Mouse (Mus musculus) lung, postnatal 25 days (tissue): ENCODE results near the gene Slc16a10.

Source experiments
- DNase-seq: peaks from one replicate; pipeline ENCODE4 v3.0.0; 2022; ENCODE audit warnings: low spot score

The Slc16a10 gene

DNA sequence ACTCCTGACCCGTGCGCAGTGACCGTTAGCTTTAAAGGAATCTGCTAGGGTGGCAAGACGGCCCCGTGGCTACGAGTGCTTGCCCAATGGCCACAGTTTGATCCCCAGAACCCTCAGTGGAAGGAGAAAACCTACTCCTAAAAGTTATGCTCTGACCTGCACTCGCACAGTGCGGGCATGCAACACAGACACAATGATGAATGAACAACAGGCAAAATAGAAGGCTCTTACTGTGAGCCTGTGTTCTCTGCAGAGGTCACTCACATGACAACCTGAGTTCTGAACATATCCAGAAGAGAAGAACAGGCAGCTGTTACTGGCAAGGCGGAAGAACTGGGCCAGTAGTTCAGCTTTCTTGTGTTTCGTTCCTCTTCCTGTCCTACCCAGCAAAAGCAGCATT, 73.5 kb downstream of the Slc16a10 start:
- DNase-seq, result no peak

DNA sequence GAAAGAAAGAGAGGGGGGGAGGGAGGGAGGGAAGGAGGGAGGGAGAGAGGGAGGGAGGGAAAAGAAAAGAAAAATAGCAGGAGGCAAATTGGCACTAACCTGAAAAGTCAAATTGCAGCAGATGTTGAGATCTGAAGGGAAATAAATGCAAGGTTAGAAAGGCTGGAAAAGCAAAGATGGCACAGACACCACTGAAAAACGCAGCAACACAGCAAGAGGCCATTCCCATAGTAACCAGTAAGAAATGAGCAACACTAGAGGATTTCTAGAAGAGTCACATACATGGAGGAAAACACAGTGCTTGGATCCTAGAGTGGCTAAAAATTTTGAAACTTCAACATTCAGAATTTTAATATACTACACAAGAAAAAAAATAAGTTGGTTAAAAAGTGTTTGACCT, 74.5 kb downstream of the Slc16a10 start:
- DNase-seq, result no peak

GRCm38 (mm10) chr10:40067071-40067470, 75.0 kb downstream of the Slc16a10 start:
- no peak for DNase-seq

GRCm38 (mm10) chr10:40065357-40065756, 76.7 kb downstream of the Slc16a10 start:
- DNase-seq, result no peak

DNA sequence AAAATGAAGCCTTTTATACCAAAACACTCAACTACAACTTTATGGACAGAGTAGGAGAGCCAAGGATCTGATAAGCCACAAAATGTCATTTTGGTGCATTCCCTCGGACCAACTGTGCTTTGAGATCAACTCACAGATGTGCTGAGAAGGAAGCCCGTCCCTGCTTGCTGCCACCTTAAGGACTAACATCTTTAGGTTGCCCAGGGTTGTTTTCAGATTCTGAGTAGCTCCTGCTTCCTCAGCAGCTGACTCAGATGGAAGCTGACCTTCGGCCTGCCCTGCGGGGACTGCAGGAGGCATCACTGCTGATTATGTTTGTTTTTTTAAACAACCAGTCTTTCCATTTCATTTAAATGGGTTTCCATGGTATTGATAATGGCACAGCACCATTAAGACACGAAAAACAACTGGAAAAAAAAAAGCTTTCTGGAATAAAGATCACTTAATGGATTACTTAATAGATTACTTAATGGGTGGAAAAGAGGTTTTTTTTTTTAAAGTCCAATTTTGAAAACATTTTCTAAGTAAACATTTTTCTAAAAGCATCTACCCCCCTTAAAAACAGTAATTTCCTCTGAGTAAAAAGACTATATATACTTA, 78.7 kb downstream of the Slc16a10 start:
- no peak for DNase-seq

DNA sequence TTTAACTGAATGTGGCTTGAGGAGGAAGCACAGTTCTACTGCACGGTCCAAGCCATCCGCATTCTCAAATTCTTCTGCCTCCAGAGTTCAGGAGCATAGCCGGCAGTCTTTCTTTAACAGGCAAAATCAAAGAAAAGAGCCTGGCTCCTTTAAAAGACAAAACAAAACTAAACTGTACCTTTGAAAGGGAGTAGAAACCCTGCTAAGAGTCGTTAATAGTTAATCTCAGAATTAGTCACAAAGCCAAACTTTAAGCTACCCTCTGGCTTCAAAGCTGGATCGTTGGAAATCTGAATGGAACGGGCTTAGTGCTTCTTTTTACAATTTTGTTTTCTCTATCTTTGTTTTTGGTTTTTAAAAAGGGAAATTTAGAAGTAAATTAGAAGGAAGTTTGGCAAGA, 79.2 kb downstream of the Slc16a10 start:
- no peak for DNase-seq

DNA sequence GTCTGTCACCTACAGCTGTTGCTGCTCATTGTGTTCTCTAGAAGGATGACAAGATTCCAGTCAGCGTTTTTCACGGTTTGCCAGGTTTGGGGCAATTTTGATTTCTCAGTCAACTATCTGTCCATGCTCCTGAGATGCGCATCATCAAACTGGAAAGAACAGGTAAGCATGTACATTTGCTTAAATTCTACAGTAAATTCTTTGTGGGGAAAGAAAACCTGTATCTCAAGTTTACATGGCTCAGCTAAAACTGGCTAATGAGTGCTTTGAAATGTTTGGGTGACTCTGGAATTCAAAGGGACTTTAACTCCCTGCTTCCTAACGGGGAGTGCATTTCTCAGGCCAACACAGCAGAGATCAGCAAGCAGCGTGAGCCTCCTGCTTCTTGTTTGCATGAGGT, 80.1 kb downstream of the Slc16a10 start:
- no peak for DNase-seq

DNA sequence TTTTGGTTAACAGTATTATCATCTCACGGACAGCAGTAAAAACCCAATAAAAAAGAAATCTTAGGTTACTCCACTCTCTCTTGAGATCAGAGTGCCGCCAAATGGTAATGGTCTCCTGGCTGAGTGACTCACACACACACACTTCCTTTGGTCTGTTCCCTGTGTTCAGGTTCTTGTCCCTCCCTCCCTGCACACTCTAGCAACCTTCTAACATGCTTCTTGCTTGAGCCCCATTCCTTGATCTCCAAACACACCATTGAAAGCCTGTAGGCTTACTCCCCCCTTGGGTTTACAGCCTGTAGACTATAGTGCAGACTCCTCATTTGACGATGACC, 83.3 kb downstream of the Slc16a10 start:
- DNase-seq, result no peak

- DNase-seq, result no peak
Observed at GRCm38 (mm10) chr10:40058062-40058785, 83.8 kb downstream of the Slc16a10 start.

DNA sequence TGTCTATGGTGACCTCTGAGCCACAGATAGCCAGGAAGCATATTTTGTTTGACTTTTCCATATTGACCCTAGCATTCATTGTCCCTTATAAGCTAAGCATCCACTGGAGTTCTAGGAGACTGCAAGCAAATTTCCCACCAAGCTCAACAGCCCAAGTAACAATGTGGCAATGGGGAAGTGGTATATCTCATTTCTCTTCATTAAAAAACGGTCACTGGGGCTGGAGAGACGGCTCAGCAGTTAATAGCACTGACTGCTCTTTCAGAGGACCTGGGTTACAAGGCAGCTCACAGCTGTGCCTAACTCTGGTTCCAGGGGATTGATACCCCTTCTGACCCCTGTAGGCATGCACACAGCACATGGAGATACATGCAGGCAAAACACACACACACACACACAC, 84.4 kb downstream of the Slc16a10 start:
- no peak for DNase-seq

GRCm38 (mm10) chr10:40054455-40054854, 87.6 kb downstream of the Slc16a10 start:
- no peak for DNase-seq

- no peak for DNase-seq
Observed at GRCm38 (mm10) chr10:40053896-40054295, 88.2 kb downstream of the Slc16a10 start.

GRCm38 (mm10) chr10:40053257-40053895, 88.7 kb downstream of the Slc16a10 start:
- peak; percentile 53 for DNase-seq

GRCm38 (mm10) chr10:40051997-40052396, 90.1 kb downstream of the Slc16a10 start:
- no peak for DNase-seq

GRCm38 (mm10) chr10:40050763-40051162, 91.3 kb downstream of the Slc16a10 start:
- DNase-seq, result no peak

DNA sequence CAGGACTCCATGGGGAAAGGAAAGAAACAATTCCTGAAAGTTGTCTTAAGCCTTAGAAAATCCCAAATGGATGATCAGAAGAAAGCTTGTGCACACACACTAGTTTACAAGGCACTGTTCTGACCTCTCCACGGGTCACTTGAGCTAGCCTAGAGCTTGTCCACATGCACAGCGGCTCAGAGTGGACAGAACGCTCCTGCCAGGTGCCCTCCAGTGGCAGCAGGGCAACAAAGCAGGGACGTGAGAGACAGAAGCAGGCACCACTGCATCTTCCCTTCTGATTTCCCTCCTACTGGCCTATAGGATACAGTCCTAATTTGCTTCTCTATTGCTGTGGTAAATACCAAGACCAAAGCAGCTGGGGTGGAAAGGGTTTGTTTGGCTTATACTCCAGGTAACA, 100.7 kb downstream of the Slc16a10 start:
- no peak for DNase-seq

GRCm38 (mm10) chr10:40036686-40037560, 105.1 kb downstream of the Slc16a10 start:
- DNase-seq, result no peak

DNA sequence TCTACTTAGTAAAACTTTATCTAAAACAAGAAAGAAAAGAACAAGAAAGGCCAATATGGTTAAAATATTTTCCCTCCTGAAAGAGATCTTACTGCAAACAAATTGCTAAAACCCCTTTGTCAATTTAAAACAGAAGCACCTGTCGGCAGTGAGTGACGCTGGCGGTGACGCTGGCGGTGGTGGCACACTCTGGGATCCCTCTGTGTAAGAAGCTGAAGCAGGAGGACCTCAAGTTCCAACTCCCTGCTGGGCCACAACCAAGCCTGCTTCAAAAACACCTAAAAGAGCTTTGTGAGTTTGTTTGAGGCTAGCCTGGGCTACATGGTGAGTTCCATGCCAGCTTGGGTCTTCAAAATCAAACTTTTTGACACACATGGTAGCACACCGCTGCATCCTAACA, 107.1 kb downstream of the Slc16a10 start:
- DNase-seq, result no peak

DNA sequence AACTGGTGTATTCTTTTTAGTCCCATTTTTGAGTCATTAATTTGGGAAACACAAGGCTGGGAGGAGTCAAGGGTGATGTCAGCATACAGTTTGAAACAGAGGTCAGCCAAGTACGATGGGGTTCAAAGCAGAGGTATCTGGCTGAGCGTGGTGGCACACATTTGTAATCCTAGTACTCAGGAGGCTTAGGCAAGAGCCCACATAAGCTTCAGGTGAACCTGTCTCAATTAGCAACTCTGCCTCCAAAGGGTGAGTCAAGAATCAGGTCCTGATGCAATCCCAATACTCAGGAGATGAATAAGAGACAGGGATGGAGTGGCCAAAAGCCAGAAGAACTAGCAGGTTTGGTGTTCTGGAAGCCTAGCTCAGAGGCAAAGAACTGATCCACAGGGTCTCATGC, 109.2 kb downstream of the Slc16a10 start:
- no peak for DNase-seq

DNA sequence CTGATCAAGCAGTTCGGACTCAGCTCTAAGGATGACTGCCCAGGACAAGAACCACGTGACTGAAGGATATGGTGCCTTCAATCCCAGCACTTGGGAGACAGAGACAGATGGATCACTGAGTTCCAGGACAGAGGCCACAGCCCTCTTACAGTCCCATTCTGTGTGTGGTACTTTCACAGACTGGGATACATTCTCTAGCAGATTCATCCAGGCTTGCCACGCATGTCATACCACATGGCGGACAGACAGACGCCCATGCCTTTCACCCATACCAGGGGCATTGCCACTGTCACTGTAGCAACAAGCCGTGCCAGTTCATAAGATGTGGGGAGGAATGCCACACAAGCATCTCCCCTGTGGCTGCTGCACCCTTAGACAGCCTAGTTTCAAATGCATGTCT, 111.3 kb downstream of the Slc16a10 start:
- DNase-seq, result no peak

GRCm38 (mm10) chr10:40029610-40030009, 112.4 kb downstream of the Slc16a10 start:
- no peak for DNase-seq

DNA sequence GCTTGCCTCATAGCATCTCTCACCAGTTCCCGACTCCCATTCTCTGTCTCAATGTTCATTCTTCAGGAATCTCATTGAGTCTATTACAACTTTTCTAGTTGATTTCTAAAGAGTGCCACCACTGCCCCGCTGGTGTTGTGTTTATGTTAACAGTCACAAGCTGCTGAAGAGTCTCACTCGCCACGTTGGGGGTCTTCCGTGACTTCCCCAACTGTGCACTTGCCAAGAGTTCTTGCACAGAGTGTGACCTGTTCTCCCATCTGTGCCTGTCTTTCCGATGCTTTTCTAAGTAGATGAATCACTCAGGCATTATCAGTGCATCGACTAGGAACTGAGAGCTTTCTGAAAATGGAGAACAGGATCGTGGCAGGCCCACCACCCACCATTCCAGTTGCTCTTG, 114.0 kb downstream of the Slc16a10 start:
- no peak for DNase-seq

- DNase-seq, result no peak
Observed at GRCm38 (mm10) chr10:40026546-40026945, 115.5 kb downstream of the Slc16a10 start.
